Mouse (Mus musculus) monocyte, adult 2 months (primary cell): ENCODE results near the gene Hltf.

Experiments
- DNase-seq, 2 experiments: peaks; one replicate each; pipeline ENCODE4 v3.0.0; 2022; ENCODE audit warnings: low spot score in 2 of 2, low read depth in 1 of 2

The Hltf gene

DNA sequence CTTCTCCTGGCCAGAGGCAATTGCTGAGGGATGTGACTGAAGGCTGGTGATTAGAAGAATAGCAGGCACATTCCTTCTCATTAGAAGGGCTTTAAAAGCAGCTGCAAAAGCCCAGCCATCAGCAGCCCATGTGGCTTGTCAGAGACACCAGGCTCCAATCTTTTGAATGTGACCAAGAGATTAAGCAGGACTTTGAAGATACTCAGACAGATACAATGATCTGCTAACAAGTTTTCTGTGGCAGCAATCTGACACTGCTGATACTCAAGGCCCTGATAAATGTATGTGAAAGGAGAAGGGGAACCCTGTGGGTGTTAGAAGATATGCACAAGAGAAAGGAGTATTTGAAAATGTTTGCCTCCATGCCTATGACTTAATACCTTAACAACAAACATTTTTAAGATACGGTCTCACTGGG, 88.1 kb downstream of the Hltf start:
- DNase-seq: no peak

DNA sequence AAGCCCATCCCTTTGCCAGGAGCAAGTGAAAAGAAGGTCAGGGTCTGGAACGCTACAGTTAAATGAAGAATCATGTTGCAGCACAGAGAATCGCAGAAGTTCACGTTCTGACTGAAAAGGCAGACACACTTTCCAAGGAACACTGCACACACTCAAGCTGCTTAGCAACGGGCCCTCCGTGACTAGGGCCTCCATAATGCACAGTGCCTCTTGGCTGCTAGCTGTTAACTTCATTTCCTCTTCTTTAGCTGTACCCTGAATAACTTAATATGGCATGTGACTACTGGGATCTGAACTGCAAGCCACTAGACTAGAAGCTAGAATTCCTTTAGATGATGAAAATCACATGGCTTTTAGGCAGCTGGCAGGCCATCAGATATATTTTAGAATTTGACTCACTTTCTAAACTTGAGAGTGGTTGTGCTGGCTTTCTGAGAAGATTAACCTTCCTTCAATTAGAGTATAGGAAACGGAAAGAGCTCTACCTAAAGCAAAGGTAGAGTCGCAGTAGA, 89.3 kb downstream of the Hltf start:
- DNase-seq: no peak

DNA sequence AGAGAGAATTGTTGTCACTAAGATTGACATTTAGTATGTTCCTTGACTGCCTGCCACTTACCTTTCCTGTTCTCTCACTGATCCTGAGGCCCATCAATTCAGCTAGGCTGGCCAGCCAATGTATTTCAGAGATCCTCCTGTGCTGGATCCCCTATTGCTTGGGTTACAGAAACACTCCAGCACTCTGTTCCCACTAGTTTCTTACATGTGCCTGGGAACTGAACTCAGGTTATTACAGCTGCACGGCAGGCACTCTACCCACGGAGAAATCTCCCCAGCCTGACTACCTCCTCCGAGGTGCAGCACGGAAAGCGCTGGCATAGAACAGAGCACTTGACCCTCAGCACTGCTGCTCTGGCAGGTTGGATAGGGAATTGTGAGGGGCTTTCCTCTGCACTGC, 90.0 kb downstream of the Hltf start:
- no peak for DNase-seq

DNA sequence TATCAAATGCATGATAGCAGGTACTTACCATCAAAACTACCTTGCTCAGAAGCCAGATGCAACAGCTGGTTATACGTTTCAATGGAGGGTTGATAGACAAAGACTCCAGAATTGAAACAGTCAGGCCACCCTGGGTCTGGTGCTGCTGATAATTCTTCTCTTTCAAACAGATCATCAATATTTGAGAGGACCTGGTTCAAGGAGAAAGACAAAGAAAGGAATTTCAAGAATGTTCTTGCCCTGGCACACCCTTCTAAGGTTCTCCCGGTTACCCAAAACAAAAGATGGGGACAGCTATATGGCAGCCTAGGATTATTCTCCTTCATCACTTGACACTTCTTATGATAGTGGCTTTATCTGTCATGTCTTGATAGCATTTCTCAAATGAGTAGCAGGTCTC, 92.9 kb downstream of the Hltf start:
- DNase-seq: no peak

DNA sequence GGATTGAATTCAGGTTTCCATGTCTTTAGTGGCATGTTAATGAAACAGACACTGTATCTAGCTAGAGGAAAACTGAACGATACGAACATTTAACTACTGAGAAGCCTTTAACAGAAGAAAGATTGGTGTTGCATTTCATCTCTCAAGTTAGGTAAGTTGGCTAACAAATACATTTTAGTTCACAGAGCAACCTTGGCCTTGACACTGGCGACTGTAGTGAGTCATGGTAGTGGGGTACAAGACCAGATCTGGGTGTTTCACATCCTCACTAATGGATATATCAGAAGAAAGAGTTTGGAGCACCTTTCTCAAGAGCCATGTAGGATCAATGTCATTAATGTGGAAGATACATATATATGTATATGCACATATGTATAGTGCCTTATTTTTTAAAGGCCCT, 94.0 kb downstream of the Hltf start:
- DNase-seq: no peak

DNA sequence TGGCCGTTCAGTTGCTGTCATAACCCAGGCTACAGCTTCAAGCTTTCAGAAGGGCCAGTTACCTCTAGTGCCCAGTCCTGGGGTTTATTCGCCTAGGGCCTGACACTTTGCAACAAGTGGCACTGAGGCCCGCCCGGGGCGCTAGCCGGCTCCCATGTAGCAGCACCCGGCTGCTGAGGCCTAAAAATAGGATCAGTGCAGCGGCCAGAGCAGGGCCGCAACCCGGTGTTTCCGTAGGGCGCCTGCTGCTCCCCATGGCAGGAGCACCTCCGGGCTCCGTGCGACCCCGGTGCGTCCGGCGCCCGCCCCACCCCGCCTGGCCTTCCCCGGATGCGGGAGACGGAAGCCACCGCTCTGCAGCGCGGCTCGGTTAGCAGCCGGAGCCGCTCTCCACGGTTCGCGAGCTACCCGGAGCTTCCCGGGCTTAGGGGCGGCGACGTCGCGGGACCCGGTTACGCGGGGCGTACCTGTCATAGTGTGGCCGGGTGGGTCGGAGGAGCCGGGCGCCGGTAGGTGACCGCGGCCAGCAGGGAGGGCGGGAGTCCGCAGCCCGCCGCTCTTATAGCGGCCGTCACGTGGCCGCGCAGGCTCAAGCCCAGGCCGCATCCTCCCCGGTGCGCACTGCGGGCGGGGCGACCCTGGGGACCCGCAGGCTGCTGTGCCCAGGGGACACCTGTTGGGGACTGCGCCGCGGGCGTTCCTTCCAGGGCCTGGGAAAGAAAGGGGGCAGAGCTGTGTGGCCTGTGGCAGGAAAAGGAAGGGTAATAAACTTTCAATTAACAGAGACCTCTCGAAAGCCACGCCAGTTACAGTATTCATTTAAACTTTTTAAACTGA, 97.1 kb downstream of the Hltf start, which contains the start of gene Gyg:
Gyg (minus strand) TSS at position 787 of the 837 bp plus-strand sequence.
- peak in 1 of 2 experiments; percentile 19 for DNase-seq

DNA sequence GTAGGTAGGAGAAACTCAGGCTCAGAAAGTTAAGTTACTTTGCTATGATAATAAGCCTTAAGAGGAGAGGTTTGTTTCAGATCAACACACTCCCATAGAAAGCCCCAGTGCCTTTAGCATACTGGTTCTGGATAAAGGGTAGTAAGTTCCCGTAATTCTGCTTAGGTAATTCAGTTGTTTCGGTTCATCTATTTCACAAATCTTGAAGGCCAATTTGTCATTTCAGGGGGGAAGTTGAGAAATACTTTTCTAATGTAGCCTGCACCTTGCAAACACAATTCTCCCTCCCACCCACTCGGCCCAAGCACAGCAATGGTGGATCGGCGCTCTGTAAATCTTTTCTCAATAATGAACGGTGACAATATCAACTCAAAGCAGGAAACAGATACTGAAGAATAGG, 97.9 kb downstream of the Hltf start:
- DNase-seq: no peak

DNA sequence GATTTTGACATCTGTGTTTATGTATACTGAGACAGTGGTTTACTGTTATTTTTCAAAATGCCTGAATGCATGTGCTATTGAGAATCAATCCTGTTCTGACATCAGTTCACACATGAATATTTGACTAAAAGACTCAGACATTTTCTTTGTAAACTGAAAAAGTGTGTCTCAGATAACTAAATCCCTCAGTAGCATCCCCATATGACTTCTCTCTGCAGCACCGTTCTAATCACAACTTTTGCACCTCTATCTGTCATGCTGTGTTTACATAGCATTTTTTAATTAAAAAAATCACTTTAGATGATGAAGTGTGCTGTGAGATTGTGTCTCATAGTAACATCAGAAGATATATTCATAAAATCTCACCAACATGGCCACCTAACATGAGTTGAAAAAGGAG, 109.9 kb downstream of the Hltf start:
- no peak for DNase-seq
